Mouse (Mus musculus) neural tube, embryonic 12.5 days (tissue): ENCODE measurements at regions not wholly inside any gene's neighbourhood (a gene's known extent, or its start where the extent isn't known, plus 50 kb on each side); places are given as distances from the start of the nearest gene placed in this dataset.

Experiments
- ATAC-seq: fragments of 200-750 bp; cut with Nextera tagmentation; 2 replicates; pipeline ENCODE4 v1.8.0; 2017; ENCODE audit warnings: low read depth, mild to moderate bottlenecking, moderate TSS enrichment, moderate library complexity; ENCODE audit not compliant: low FRiP score
- H3K27ac ChIP-seq: fragments of 300-500 bp; sonication (generic); 2 replicates; pipeline ENCODE4 v1.5.1; 2016
- H3K27me3 ChIP-seq: fragments of 300-500 bp; sonication (generic); replicated peaks from 2 replicates; pipeline ENCODE4 v1.6.1; 2016; ENCODE audit warnings: mild to moderate bottlenecking
- H3K36me3 ChIP-seq: fragments of 300-500 bp; sonication (generic); 2 replicates; pipeline ENCODE4 v1.6.1; 2016; ENCODE audit warnings: mild to moderate bottlenecking
- H3K4me1 ChIP-seq: fragments of 300-500 bp; sonication (generic); 2 replicates; pipeline ENCODE4 v1.6.1; 2016
- H3K4me2 ChIP-seq: fragments of 300-500 bp; sonication (generic); replicated peaks from 2 replicates; pipeline ENCODE4 v1.6.1; 2016; ENCODE audit warnings: mild to moderate bottlenecking
- H3K4me3 ChIP-seq: fragments of 300-500 bp; sonication (generic); 2 replicates; pipeline ENCODE4 v1.5.1; 2016
- H3K9ac ChIP-seq: fragments of 300-500 bp; sonication (generic); 2 replicates; pipeline ENCODE4 v1.6.1; 2016; ENCODE audit warnings: mild to moderate bottlenecking
- H3K9me3 ChIP-seq: fragments of 300-500 bp; sonication (generic); 2 replicates; pipeline ENCODE4 v1.6.1; 2016; ENCODE audit warnings: mild to moderate bottlenecking
- WGBS: fragments of 180-500 bp; shearing (Covaris S2); methylation state at CpG from one replicate; pipeline ENCODE4 v1.1.7; 2016; 5-methylcytosine and 5-hydroxymethylcytosine counted together

GRCm38 (mm10) chr4:142470784-142471183 is 231.6 kb upstream of the Kazn start:
- H3K4me3 ChIP-seq: no peak overlapping the region
- 87% methylated on average over 6 of the region's 6 CpGs for WGBS
- H3K9me3 ChIP-seq: no peaks in the 10 kb centered on the region
- H3K4me1 ChIP-seq: peaks cover 16% of the 10 kb centered on the region
- ATAC-seq: no peak
- no peaks in the 10 kb centered on the region for H3K36me3 ChIP-seq
- 0 out of 2 replicates have a peak, but pooled peaks cover 2% of the 10 kb centered on the region for H3K27me3 ChIP-seq
- no peak overlapping the region for H3K4me2 ChIP-seq
- H3K27ac ChIP-seq: no peak overlapping the region
- H3K9ac ChIP-seq: no peak overlapping the region

DNA sequence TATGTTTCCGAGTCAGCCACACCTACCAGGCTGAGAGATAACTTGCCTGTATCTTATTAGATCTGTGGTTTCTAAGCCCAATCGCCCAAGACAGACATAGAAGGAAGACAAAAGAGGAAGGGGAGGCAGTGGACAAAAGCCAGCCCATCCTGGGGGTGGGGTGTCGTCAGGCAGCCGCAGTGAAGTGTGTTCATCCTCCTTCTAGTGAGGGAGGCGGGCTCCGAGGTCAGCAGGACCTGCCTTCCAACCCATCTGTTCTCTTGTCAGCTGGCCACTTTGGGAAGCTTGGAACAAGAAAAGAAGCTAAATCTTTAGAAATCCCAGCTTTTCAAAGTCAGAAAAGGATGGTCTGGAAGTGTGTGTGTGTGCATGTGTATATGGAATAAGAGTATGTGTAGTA is 228.7 kb upstream of the Kazn start:
- ATAC-seq: no peak
- H3K27ac ChIP-seq: no peak overlapping the region
- H3K9ac ChIP-seq: no peak overlapping the region
- 56% methylated on average over 6 of the region's 6 CpGs for WGBS
- H3K4me3 ChIP-seq: no peak overlapping the region
- no peaks in the 10 kb centered on the region; the same call in 1 of the 2 replicates for H3K4me1 ChIP-seq
- H3K4me2 ChIP-seq: no peak overlapping the region
- H3K36me3 ChIP-seq: 0 out of 2 replicates have a peak, but pooled peaks cover 6% of the 10 kb centered on the region
- H3K27me3 ChIP-seq: no peaks in the 10 kb centered on the region
- no peaks in the 10 kb centered on the region for H3K9me3 ChIP-seq

GRCm38 (mm10) chr4:142465226-142465625 is 226.0 kb upstream of the Kazn start:
- no peak overlapping the region for H3K27ac ChIP-seq
- ATAC-seq: no peak
- H3K9ac ChIP-seq: no peak overlapping the region
- no peak overlapping the region for H3K4me2 ChIP-seq
- H3K27me3 ChIP-seq: no peaks in the 10 kb centered on the region
- H3K36me3 ChIP-seq: 0 out of 2 replicates have a peak, but pooled peaks cover 6% of the 10 kb centered on the region
- no peaks in the 10 kb centered on the region for H3K9me3 ChIP-seq
- peaks cover 7% of the 10 kb centered on the region for H3K4me1 ChIP-seq
- 87% methylated on average over 4 of the region's 4 CpGs for WGBS
- H3K4me3 ChIP-seq: no peak overlapping the region

DNA sequence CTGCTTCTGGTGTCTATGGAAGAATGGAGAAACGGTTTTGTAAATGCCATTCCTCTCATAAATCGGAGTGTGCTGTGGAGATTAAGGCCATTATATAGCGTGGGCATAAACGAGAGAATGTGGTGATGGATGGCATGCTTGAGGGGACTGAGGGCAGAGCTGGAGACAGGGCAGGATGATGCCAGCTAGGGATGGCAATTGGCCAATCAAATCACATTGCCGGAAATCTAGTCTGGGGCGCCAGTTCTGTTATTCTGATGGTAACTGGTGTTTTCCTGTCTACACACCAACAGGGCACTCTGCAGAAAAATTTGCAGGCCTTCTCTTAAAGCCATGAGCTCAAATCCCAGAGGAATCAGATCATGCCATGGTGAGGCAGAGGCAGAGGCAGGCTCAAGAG is 224.9 kb upstream of the Kazn start:
- WGBS: 87% methylated on average over 6 of the region's 6 CpGs
- Histone ChIP-seq H3K4me3 (no peak overlapping the region), H3K4me1 (peaks cover 7% of the 10 kb centered on the region), H3K4me2 (no peak overlapping the region), H3K27me3 (no peaks in the 10 kb centered on the region), H3K27ac (no peak overlapping the region), H3K9me3 (no peaks in the 10 kb centered on the region), H3K36me3 (0 out of 2 replicates have a peak, but pooled peaks cover 6% of the 10 kb centered on the region), H3K9ac (no peak overlapping the region)
- ATAC-seq: no peak

- 70% methylated on average over 13 of the region's 13 CpGs for WGBS
- no peak overlapping the region for H3K9ac ChIP-seq
- H3K9me3 ChIP-seq: no peaks in the 10 kb centered on the region
- no peak overlapping the region for H3K4me2 ChIP-seq
- no peaks in the 10 kb centered on the region for H3K27me3 ChIP-seq
- peak; percentile 55 for ATAC-seq
- no peak overlapping the region for H3K27ac ChIP-seq
- peaks cover 7% of the 10 kb centered on the region for H3K4me1 ChIP-seq
- no peak overlapping the region for H3K4me3 ChIP-seq
- 0 out of 2 replicates have a peak, but pooled peaks cover 4% of the 10 kb centered on the region for H3K36me3 ChIP-seq
Observed at GRCm38 (mm10) chr4:142460468-142461086, 221.4 kb upstream of the Kazn start.

GRCm38 (mm10) chr4:142452614-142453013 is 213.4 kb upstream of the Kazn start:
- Histone ChIP-seq H3K27ac (no peak overlapping the region), H3K4me1 (peaks cover 22% of the 10 kb centered on the region)

GRCm38 (mm10) chr4:142450884-142451283 is 211.7 kb upstream of the Kazn start:
- 85% methylated on average over 3 of the region's 3 CpGs for WGBS
- H3K4me3 ChIP-seq: no peak overlapping the region
- no peaks in the 10 kb centered on the region for H3K9me3 ChIP-seq
- peaks cover 28% of the 10 kb centered on the region for H3K4me1 ChIP-seq
- ATAC-seq: no peak
- no peak overlapping the region for H3K27ac ChIP-seq
- H3K27me3 ChIP-seq: 0 out of 2 replicates have a peak, but pooled peaks cover 2% of the 10 kb centered on the region
- H3K36me3 ChIP-seq: no peaks in the 10 kb centered on the region
- H3K9ac ChIP-seq: no peak overlapping the region
- no peak overlapping the region for H3K4me2 ChIP-seq

More at GRCm38 (mm10) chr4:142452614-142453013, 213.4 kb upstream of the Kazn start:
- 0 out of 2 replicates have a peak, but pooled peaks cover 2% of the 10 kb centered on the region for H3K27me3 ChIP-seq
- WGBS: 36% methylated on average over 11 of the region's 11 CpGs
- H3K4me2 ChIP-seq: no peak overlapping the region
- no peak overlapping the region for H3K4me3 ChIP-seq
- ATAC-seq: no peak
- no peaks in the 10 kb centered on the region for H3K9me3 ChIP-seq
- no peak overlapping the region for H3K9ac ChIP-seq
- H3K36me3 ChIP-seq: no peaks in the 10 kb centered on the region

GRCm38 (mm10) chr4:142449713-142450112 is 210.5 kb upstream of the Kazn start:
- Histone ChIP-seq H3K4me2 (no peak overlapping the region), H3K9me3 (no peaks in the 10 kb centered on the region), H3K36me3 (no peaks in the 10 kb centered on the region), H3K4me1 (peaks cover 28% of the 10 kb centered on the region), H3K27me3 (0 out of 2 replicates have a peak, but pooled peaks cover 2% of the 10 kb centered on the region), H3K27ac (no peak overlapping the region), H3K4me3 (no peak overlapping the region), H3K9ac (no peak overlapping the region)
- WGBS: 35% methylated on average over 13 of the region's 13 CpGs
- peak; percentile 52 for ATAC-seq

- H3K9ac ChIP-seq: no peak overlapping the region
- H3K4me1 ChIP-seq: peaks cover 28% of the 10 kb centered on the region
- no peak overlapping the region for H3K4me2 ChIP-seq
- WGBS: 61% methylated on average over 14 of the region's 14 CpGs
- H3K4me3 ChIP-seq: no peak overlapping the region
- H3K9me3 ChIP-seq: no peaks in the 10 kb centered on the region
- H3K27ac ChIP-seq: 0 out of 2 replicates have a peak overlapping the region, but pooled peaks have one; percentile 43
- H3K36me3 ChIP-seq: no peaks in the 10 kb centered on the region
- 0 out of 2 replicates have a peak, but pooled peaks cover 2% of the 10 kb centered on the region for H3K27me3 ChIP-seq
- peak; percentile 59 for ATAC-seq
Observed at GRCm38 (mm10) chr4:142449198-142449702, 210.0 kb upstream of the Kazn start.

DNA sequence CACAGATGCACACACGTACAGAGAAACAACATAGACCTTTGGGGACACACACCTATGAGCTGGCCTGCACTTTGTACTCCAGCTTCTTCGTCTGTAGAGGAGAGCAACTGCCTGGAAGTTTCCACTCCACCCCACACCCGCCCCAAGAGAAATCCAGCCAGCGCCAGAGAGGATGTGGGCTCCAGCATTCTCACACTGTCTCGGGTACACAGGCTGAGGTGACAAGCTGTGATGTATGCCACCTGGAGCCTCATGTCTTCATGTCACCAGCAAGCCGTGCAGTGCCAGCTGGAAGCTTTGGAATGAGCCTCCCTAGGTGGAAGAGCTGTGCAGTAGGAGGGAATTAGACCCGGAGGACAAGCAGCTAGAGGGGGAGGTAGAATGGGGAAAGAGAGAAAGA is 208.3 kb upstream of the Kazn start:
- 0 out of 2 replicates have a peak, but pooled peaks cover under 1% of the 10 kb centered on the region for H3K27me3 ChIP-seq
- 65% methylated on average over 7 of the region's 7 CpGs for WGBS
- no peak overlapping the region for H3K27ac ChIP-seq
- H3K9me3 ChIP-seq: no peaks in the 10 kb centered on the region
- H3K4me2 ChIP-seq: no peak overlapping the region
- no peak for ATAC-seq
- H3K9ac ChIP-seq: no peak overlapping the region
- no peak overlapping the region for H3K4me3 ChIP-seq
- H3K4me1 ChIP-seq: peaks cover 29% of the 10 kb centered on the region
- no peaks in the 10 kb centered on the region for H3K36me3 ChIP-seq

- H3K27me3 ChIP-seq: no peaks in the 10 kb centered on the region
- peaks cover 20% of the 10 kb centered on the region for H3K4me1 ChIP-seq
- no peak for ATAC-seq
- no peak overlapping the region for H3K9ac ChIP-seq
- no peaks in the 10 kb centered on the region for H3K9me3 ChIP-seq
- no peak overlapping the region for H3K27ac ChIP-seq
- no peaks in the 10 kb centered on the region for H3K36me3 ChIP-seq
- no peak overlapping the region for H3K4me3 ChIP-seq
- WGBS: 93% methylated on average over 11 of the region's 11 CpGs
- no peak overlapping the region for H3K4me2 ChIP-seq
Observed at GRCm38 (mm10) chr4:142441045-142441444, 201.8 kb upstream of the Kazn start.

GRCm38 (mm10) chr4:142439450-142440183 is 200.4 kb upstream of the Kazn start:
- Histone ChIP-seq H3K4me2 (no peak overlapping the region), H3K9me3 (no peaks in the 10 kb centered on the region), H3K4me3 (no peak overlapping the region), H3K27ac (no peak overlapping the region), H3K9ac (no peak overlapping the region), H3K27me3 (no peaks in the 10 kb centered on the region), H3K36me3 (no peaks in the 10 kb centered on the region), H3K4me1 (peaks cover 20% of the 10 kb centered on the region)
- 58% methylated on average over 9 of the region's 9 CpGs for WGBS
- no peak for ATAC-seq
